Mouse (Mus musculus) C2C12 (cell line): ENCODE measurements around the gene Nr2c2ap. TPM values are rescaled to one million over a fixed set of nuclear protein-coding genes. Genes with fewer than 3 reads are reported as not detected.

ENCODE experiments used
- H3K27me3 ChIP-seq: one replicate; pipeline ENCODE4 v1.6.1; 2011; ENCODE audit not compliant: control insufficient read depth, insufficient read depth, insufficient read length
- H3K36me3 ChIP-seq: one replicate; pipeline ENCODE4 v1.6.1; 2011; ENCODE audit not compliant: control insufficient read depth, insufficient read depth
- H3K4me3 ChIP-seq: one replicate; pipeline ENCODE4 v1.5.1; 2011; ENCODE audit warnings: mild to moderate bottlenecking, control low read depth; ENCODE audit not compliant: poor library complexity, insufficient read depth, severe bottlenecking
- H3K79me2 ChIP-seq: one replicate; pipeline ENCODE4 v1.6.1; 2011; ENCODE audit not compliant: control insufficient read depth, insufficient read depth
- H3K79me3 ChIP-seq: one replicate; pipeline ENCODE4 v1.6.1; 2011; ENCODE audit warnings: low read depth, control low read depth
- H3ac ChIP-seq: one replicate; pipeline ENCODE3; 2011; ENCODE audit warnings: low read depth; ENCODE audit not compliant: control insufficient read depth, insufficient read length
- CEBPB ChIP-seq: IDR thresholded peaks from one replicate; pipeline ENCODE4 v1.6.1; 2011; ENCODE audit warnings: low read depth, mild to moderate bottlenecking, control low read depth, moderate library complexity
- CTCF ChIP-seq: IDR thresholded peaks from one replicate; pipeline ENCODE4 v1.5.1; 2011; ENCODE audit not compliant: control insufficient read depth, insufficient read depth, insufficient read length
- FOSL1 ChIP-seq: IDR thresholded peaks from one replicate; pipeline ENCODE4 v1.8.0; 2011; ENCODE audit warnings: mild to moderate bottlenecking, low read length; ENCODE audit not compliant: poor library complexity, insufficient read depth, severe bottlenecking
- MAX ChIP-seq: IDR thresholded peaks from one replicate; pipeline ENCODE4 v1.6.1; 2011; ENCODE audit warnings: mild to moderate bottlenecking, control low read depth
- MYOD1 ChIP-seq: IDR thresholded peaks from one replicate; pipeline ENCODE4 v1.6.1; 2011; ENCODE audit warnings: low read depth; ENCODE audit not compliant: control insufficient read depth, insufficient read length
- MYOG ChIP-seq: IDR thresholded peaks from one replicate; pipeline ENCODE4 v1.6.1; 2011; ENCODE audit not compliant: control insufficient read depth, insufficient read length; ENCODE audit errors: extremely low read depth
- USF1 ChIP-seq: IDR thresholded peaks from one replicate; pipeline ENCODE4 v1.6.1; 2011; ENCODE audit warnings: low read depth, mild to moderate bottlenecking, control low read depth, moderate library complexity
- long read RNA-seq, 2 experiments: library from polyadenylated mRNA; unstranded; transcript quantifications; one replicate each; pipeline ENCODE4 v2.0.0; 2019 to 2020
- polyA plus RNA-seq: library from polyadenylated mRNA; unstranded; fragments of >200 nt; fragmentation: generic; extraction: Trizol; gene quantifications from one replicate; pipeline ENCODE4 v1.2.1, GENCODE M21; 2012; ENCODE audit warnings: missing spikeins

Nr2c2ap gene
- polyA plus RNA-seq, result 37.3 TPM
- long read RNA-seq, experiment 1, transcript Nr2c2ap-201 (5 exons, 1,161 nt), result major isoform, 7 of 23 reads
- long read RNA-seq, experiment 1, partial matches to known transcripts, result 1 of 23 reads
- long read RNA-seq, experiment 1, other reads (novel, unspliced or antisense), result 12 of 23 reads
- long read RNA-seq, experiment 2, transcript Nr2c2ap-201 (5 exons, 1,161 nt), result major isoform, 21 of 36 reads
- long read RNA-seq, experiment 2, partial matches to known transcripts, result 4 of 36 reads
- long read RNA-seq, experiment 2, other reads (novel, unspliced or antisense), result 8 of 36 reads

- TF ChIP-seq CTCF (no peak), CEBPB (no peak), USF1 (no peak), MYOG (no peak), FOSL1 (no peak)
- peaks cover 24% of the 10 kb centered on the region for H3K79me2 ChIP-seq
- H3K27me3 ChIP-seq, result peaks cover under 1% of the 10 kb centered on the region
- peaks cover 5% of the 10 kb centered on the region for H3K79me3 ChIP-seq
- peaks cover 9% of the 10 kb centered on the region for H3K36me3 ChIP-seq
- H3ac ChIP-seq, result peak within 1 kb of the TSS; percentile 68
- peak within 1 kb of the TSS; percentile 95 for H3K4me3 ChIP-seq
Observed at GRCm38 (mm10) chr8:70131166-70131883, at the start of gene Nr2c2ap. TSS of gene Nr2c2ap (plus strand) at chr8:70131333.

GRCm38 (mm10) chr8:70081976-70082375 lies 49.2 kb upstream of the Nr2c2ap start:
- TF ChIP-seq CEBPB (no peak), FOSL1 (no peak), MYOG (no peak), MYOD1 (no peak), MAX (no peak), USF1 (no peak)
- H3ac ChIP-seq, result no peak overlapping the region
- H3K27me3 ChIP-seq, result peaks cover 26% of the 10 kb centered on the region

GRCm38 (mm10) chr8:70083285-70083684 lies 47.8 kb upstream of the Nr2c2ap start, which contains the start of gene Hapln4:
TSS of gene Hapln4 (plus strand) at chr8:70083457.
- H3K36me3 ChIP-seq, result no peaks in the 10 kb centered on the region
- H3K27me3 ChIP-seq, result peaks cover 35% of the 10 kb centered on the region
- TF ChIP-seq USF1 (no peak), CTCF (no peak), FOSL1 (no peak), MYOG (no peak), MYOD1 (no peak), CEBPB (no peak), MAX (no peak)
- H3K79me3 ChIP-seq, result no peaks in the 10 kb centered on the region
- no peaks in the 10 kb centered on the region for H3K79me2 ChIP-seq
- H3K4me3 ChIP-seq, result peak within 1 kb of the TSS; percentile 11
- H3ac ChIP-seq, result no peak within 1 kb of the TSS

More at GRCm38 (mm10) chr8:70081976-70082375, 49.2 kb upstream of the Nr2c2ap start:
- Histone ChIP-seq H3K79me3 (no peaks in the 10 kb centered on the region), H3K4me3 (no peak overlapping the region), H3K79me2 (no peaks in the 10 kb centered on the region), H3K36me3 (no peaks in the 10 kb centered on the region)

DNA sequence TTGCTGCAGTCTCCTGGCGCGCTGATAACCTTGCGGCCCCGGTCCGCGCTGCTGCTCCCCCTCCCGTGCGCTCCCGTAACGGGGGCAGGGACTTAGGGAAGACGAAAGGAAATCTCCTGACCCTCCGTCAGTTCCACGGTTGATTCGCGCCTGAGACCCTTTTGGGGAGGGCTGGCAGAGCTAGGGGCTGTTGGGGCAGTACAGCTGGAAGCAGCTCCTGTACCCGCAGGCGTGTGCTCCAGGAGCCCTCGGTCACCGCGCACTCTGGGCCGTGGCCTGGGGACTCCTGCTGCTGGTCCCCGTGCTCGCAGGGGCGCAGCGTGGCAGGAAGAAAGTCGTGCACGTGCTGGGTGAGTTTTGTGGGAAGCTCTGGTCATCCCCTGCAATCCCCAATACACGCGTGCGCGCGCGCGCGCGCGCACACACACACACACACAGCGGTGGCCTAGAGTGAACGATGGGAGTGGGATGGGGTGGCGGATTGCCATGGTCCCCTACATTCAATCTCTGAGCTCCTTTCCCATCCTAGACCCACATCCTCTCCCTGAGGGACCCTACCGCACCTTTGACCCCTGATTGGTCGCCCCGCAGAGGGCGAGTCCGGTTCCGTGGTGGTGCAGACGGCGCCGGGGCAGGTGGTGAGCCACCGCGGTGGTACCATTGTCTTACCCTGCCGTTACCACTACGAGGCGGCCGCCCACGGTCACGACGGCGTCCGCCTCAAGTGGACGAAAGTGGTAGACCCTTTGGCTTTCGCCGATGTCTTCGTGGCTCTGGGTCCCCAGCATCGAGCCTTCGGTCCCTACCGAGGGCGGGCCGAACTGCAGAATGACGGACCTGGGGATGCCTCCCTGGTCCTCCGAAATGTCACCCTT lies 46.7 kb upstream of the Nr2c2ap start:
- Histone ChIP-seq H3K79me3 (no peaks in the 10 kb centered on the region), H3K4me3 (no peak overlapping the region), H3ac (no peak overlapping the region), H3K27me3 (peaks cover 46% of the 10 kb centered on the region), H3K79me2 (no peaks in the 10 kb centered on the region), H3K36me3 (no peaks in the 10 kb centered on the region)
- no peak for TF ChIP-seq CEBPB
- TF ChIP-seq MYOD1, result no peak
- no peak for TF ChIP-seq MYOG
- no peak for TF ChIP-seq MAX
- no peak for TF ChIP-seq USF1

DNA sequence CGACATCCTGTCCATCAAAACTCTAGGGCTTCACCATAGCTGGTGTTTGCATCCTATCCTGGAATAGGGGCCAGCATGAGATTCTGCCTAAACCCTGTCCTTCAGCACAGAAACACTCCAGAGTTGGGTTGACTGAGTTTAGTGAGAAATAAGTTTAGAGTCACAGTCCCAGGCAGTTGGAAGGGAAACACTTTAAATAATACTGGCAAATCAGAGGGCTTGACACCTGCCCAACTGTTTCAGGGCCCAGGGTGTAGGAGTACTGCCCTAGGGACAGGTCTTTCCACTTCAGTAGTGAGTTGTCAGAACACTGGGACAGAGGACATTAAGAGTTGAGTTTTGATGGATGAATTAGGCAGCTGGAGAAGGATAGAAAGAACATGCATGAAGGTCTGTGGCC lies 45.0 kb upstream of the Nr2c2ap start:
- Histone ChIP-seq H3K36me3 (no peaks in the 10 kb centered on the region), H3K4me3 (no peak overlapping the region), H3K79me3 (no peaks in the 10 kb centered on the region), H3K79me2 (no peaks in the 10 kb centered on the region), H3ac (no peak overlapping the region), H3K27me3 (peaks cover 59% of the 10 kb centered on the region)
- no peak for TF ChIP-seq CTCF
- TF ChIP-seq FOSL1, result no peak
- TF ChIP-seq MYOG, result no peak
- TF ChIP-seq MAX, result no peak
- TF ChIP-seq CEBPB, result no peak
- TF ChIP-seq MYOD1, result no peak
- TF ChIP-seq USF1, result no peak
